Mouse (Mus musculus) heart, embryonic 14.5 days (tissue): Measurements from ENCODE around the gene D17Wsu92e. TPM values are rescaled to one million over a fixed set of nuclear protein-coding genes. Genes with fewer than 3 reads are reported as not detected.

Experiments used
- ATAC-seq: fragments of 200-750 bp; cut with Nextera tagmentation; 2 replicates; pipeline ENCODE4 v1.8.0; 2017; ENCODE audit warnings: low read depth, moderate TSS enrichment; ENCODE audit not compliant: insufficient number of reproducible peaks, insufficient read depth, low FRiP score
- H3K27ac ChIP-seq, 2 experiments: fragments of 200-500 bp in 1 of 2; fragments of 300-500 bp in 1 of 2; sonication (generic) in 1 of 2; replicated peaks in 1 of 2; 2 replicates each; pipeline ENCODE4 v1.5.1; 2012 to 2014; ENCODE audit warnings: low read depth in 2 of 2, low read length in 2 of 2, control low read depth in 1 of 2, mild to moderate bottlenecking in 1 of 2, mixed read lengths in 1 of 2; ENCODE audit not compliant: control insufficient read depth in 1 of 2, insufficient read depth in 1 of 2
- H3K27me3 ChIP-seq: fragments of 300-500 bp; sonication (generic); 2 replicates; pipeline ENCODE4 v1.6.1; 2014; ENCODE audit warnings: mild to moderate bottlenecking, low read length, control low read depth; ENCODE audit not compliant: control insufficient read depth, insufficient read depth
- H3K36me3 ChIP-seq: fragments of 300-500 bp; sonication (generic); 2 replicates; pipeline ENCODE4 v1.6.1; 2014; ENCODE audit warnings: mild to moderate bottlenecking, control low read depth, low read length, mixed read lengths; ENCODE audit not compliant: control insufficient read depth, insufficient read depth
- H3K4me1 ChIP-seq, 2 experiments: fragments of 200-500 bp in 1 of 2; fragments of 300-500 bp in 1 of 2; sonication (generic) in 1 of 2; 2 replicates each; pipeline ENCODE4 v1.6.1; 2012 to 2014; ENCODE audit warnings: low read length in 2 of 2, control low read depth in 1 of 2, mixed read lengths in 1 of 2; ENCODE audit not compliant: control insufficient read depth in 2 of 2, insufficient read depth in 2 of 2
- H3K4me2 ChIP-seq: fragments of 300-500 bp; sonication (generic); 2 replicates; pipeline ENCODE4 v1.6.1; 2014; ENCODE audit warnings: mild to moderate bottlenecking, low read length
- H3K4me3 ChIP-seq, 2 experiments: fragments of 200-500 bp in 1 of 2; fragments of 300-500 bp in 1 of 2; sonication (generic) in 1 of 2; 2 replicates each; pipeline ENCODE4 v1.5.1; 2012 to 2014; ENCODE audit warnings: low read length in 2 of 2, mild to moderate bottlenecking in 2 of 2, control low read depth in 1 of 2, low read depth in 1 of 2, moderate library complexity in 1 of 2; ENCODE audit not compliant: control insufficient read depth in 1 of 2, insufficient read depth in 1 of 2
- H3K9ac ChIP-seq: fragments of 300-500 bp; sonication (generic); 2 replicates; pipeline ENCODE4 v1.6.1; 2014; ENCODE audit warnings: mild to moderate bottlenecking, low read length
- H3K9me3 ChIP-seq: fragments of 300-500 bp; sonication (generic); 2 replicates; pipeline ENCODE4 v1.6.1; 2016; ENCODE audit warnings: low read length, control low read depth; ENCODE audit not compliant: control insufficient read depth
- whole genome bisulfite sequencing: fragments of 180-500 bp; shearing (Covaris S2); extraction: QIAGEN DNeasy Blood & Tissue Kit; methylation state at CpG from one replicate; pipeline ENCODE4 v1.1.7; 2014; 5-methylcytosine and 5-hydroxymethylcytosine counted together
- polyA plus RNA-seq: library from polyadenylated mRNA; unstranded; fragments of >200 nt; fragmentation: Nextera tagmentation; extraction: Ambion mirVana; gene quantifications from 2 replicates; pipeline ENCODE4 v1.2.1, GENCODE M21; 2014

Gene D17Wsu92e
- polyA plus RNA-seq, 1 experiment from 2014 or later: 15.4 TPM

GRCm38 (mm10) chr17:27779755-27780154, 40.7 kb downstream of the D17Wsu92e start:
- ATAC-seq: no peak
- H3K4me3 ChIP-seq: no peak overlapping the region
- 60% methylated on average over 3 of the region's 3 CpGs for whole genome bisulfite sequencing

GRCm38 (mm10) chr17:27778671-27779355, 41.6 kb downstream of the D17Wsu92e start:
- H3K4me2 ChIP-seq: no peak overlapping the region
- 85% methylated on average over 9 of the region's 9 CpGs for WGBS
- H3K9me3 ChIP-seq: no peaks in the 10 kb centered on the region
- H3K36me3 ChIP-seq: peaks cover 41% of the 10 kb centered on the region
- no peak overlapping the region for H3K9ac ChIP-seq
- H3K27me3 ChIP-seq: no peaks in the 10 kb centered on the region
- H3K4me1 ChIP-seq: peaks cover 4 to 23% of the 10 kb centered on the region in 2 experiments; a peak in 3 of 4 replicates
- H3K27ac ChIP-seq: no peak overlapping the region
- ATAC-seq: no peak
- H3K4me3 ChIP-seq: no peak overlapping the region

More at GRCm38 (mm10) chr17:27779755-27780154, 40.7 kb downstream of the D17Wsu92e start:
- Histone ChIP-seq H3K27me3 (no peaks in the 10 kb centered on the region), H3K4me1 (peaks cover 4 to 19% of the 10 kb centered on the region in 2 experiments; a peak in 3 of 4 replicates), H3K4me2 (no peak overlapping the region), H3K9me3 (no peaks in the 10 kb centered on the region), H3K9ac (no peak overlapping the region), H3K36me3 (peaks cover 40% of the 10 kb centered on the region), H3K27ac (no peak overlapping the region)

GRCm38 (mm10) chr17:27777823-27778222, 42.6 kb downstream of the D17Wsu92e start:
- ATAC-seq: no peak

GRCm38 (mm10) chr17:27774198-27774597, 46.2 kb downstream of the D17Wsu92e start:
- no peak overlapping the region for H3K9ac ChIP-seq
- WGBS: 88% methylated on average over 3 of the region's 3 CpGs
- no peak overlapping the region for H3K27ac ChIP-seq
- H3K9me3 ChIP-seq: no peaks in the 10 kb centered on the region
- H3K36me3 ChIP-seq: peaks cover 34% of the 10 kb centered on the region
- no peak overlapping the region for H3K4me3 ChIP-seq
- no peak overlapping the region for H3K4me2 ChIP-seq
- no peaks in the 10 kb centered on the region for H3K27me3 ChIP-seq
- no peak for ATAC-seq
- peaks cover 3 to 17% of the 10 kb centered on the region in 2 experiments; a peak in 3 of 4 replicates for H3K4me1 ChIP-seq

More at GRCm38 (mm10) chr17:27777823-27778222, 42.6 kb downstream of the D17Wsu92e start:
- H3K4me3 ChIP-seq: no peak overlapping the region
- H3K9ac ChIP-seq: no peak overlapping the region
- H3K4me1 ChIP-seq: peaks cover 4 to 29% of the 10 kb centered on the region in 2 experiments; a peak in 3 of 4 replicates
- peaks cover 34% of the 10 kb centered on the region for H3K36me3 ChIP-seq
- no peak overlapping the region for H3K4me2 ChIP-seq
- no peaks in the 10 kb centered on the region for H3K9me3 ChIP-seq
- no peak overlapping the region for H3K27ac ChIP-seq
- 66% methylated on average over 6 of the region's 6 CpGs for WGBS
- H3K27me3 ChIP-seq: no peaks in the 10 kb centered on the region

GRCm38 (mm10) chr17:27771616-27772015, 48.8 kb downstream of the D17Wsu92e start:
- H3K4me1 ChIP-seq: peaks cover 2 to 10% of the 10 kb centered on the region in 2 experiments; a peak in 2 of 4 replicates
- H3K27ac ChIP-seq: no peak overlapping the region
- H3K36me3 ChIP-seq: peaks cover 40% of the 10 kb centered on the region
- 63% methylated on average over 6 of the region's 6 CpGs for WGBS
- H3K9me3 ChIP-seq: no peaks in the 10 kb centered on the region
- no peak overlapping the region for H3K4me2 ChIP-seq
- no peak for ATAC-seq
- H3K27me3 ChIP-seq: no peaks in the 10 kb centered on the region
- no peak overlapping the region for H3K4me3 ChIP-seq
- H3K9ac ChIP-seq: no peak overlapping the region

- ATAC-seq: no peak
- H3K36me3 ChIP-seq: peaks cover 51% of the 10 kb centered on the region
Measured at GRCm38 (mm10) chr17:27768817-27769542, 51.5 kb downstream of the D17Wsu92e start.

GRCm38 (mm10) chr17:27767543-27767942, 52.9 kb downstream of the D17Wsu92e start:
- Histone ChIP-seq H3K27me3 (no peaks in the 10 kb centered on the region), H3K36me3 (peaks cover 58% of the 10 kb centered on the region), H3K9ac (no peak overlapping the region), H3K9me3 (peaks cover 5% of the 10 kb centered on the region; the same call in 1 of the 2 replicates), H3K4me2 (no peak overlapping the region), H3K4me3 (no peak overlapping the region), H3K27ac (no peak overlapping the region), H3K4me1 (peaks cover 0 to 2% of the 10 kb centered on the region in 2 experiments; a peak in 1 of 4 replicates)
- WGBS: 75% methylated on average over 12 of the region's 12 CpGs
- ATAC-seq: no peak

More at GRCm38 (mm10) chr17:27768817-27769542, 51.5 kb downstream of the D17Wsu92e start:
- Histone ChIP-seq H3K4me2 (no peak overlapping the region), H3K4me1 (peaks cover 2 to 8% of the 10 kb centered on the region in 2 experiments; a peak in 2 of 4 replicates), H3K9me3 (peaks cover 5% of the 10 kb centered on the region; the same call in 1 of the 2 replicates), H3K4me3 (no peak overlapping the region), H3K9ac (no peak overlapping the region), H3K27ac (no peak overlapping the region), H3K27me3 (no peaks in the 10 kb centered on the region)
- WGBS: 63% methylated on average over 8 of the region's 8 CpGs
